Mouse (Mus musculus) kidney, postnatal 10 days (tissue): Measurements from ENCODE around the gene Mysm1.

Source experiments
- DNase-seq: peaks from one replicate; pipeline ENCODE4 v3.0.0; 2021; ENCODE audit warnings: mixed read lengths

The Mysm1 gene

GRCm38 (mm10) chr4:94941221-94941855 lies 37.6 kb downstream of the Mysm1 start:
- peak; percentile 66 for DNase-seq

DNA sequence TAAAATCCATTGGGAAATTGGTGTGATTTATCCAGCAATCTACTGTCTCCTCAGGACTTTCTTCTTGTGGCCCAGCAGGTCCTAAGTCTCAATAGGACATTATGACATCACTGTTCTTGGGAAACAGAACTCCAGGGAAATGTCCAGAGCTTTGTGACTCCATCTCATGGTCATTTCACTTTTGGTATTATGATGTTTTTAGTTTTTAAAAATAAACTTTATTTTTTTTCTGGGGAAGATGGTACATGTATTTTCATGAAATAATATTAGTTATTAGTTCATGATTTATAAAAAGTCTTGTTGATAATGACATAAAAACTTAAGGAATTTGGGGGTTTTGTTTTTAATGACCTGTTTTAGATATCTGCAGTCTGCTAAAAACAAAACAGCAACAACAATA lies 50.2 kb downstream of the Mysm1 start, which contains the start of gene Eqtn:
Gene Eqtn, minus strand, starts transcription at position 101 of the 400 bp plus-strand sequence.
- no peak for DNase-seq

GRCm38 (mm10) chr4:94901780-94902179 lies 77.1 kb downstream of the Mysm1 start:
- no peak for DNase-seq

- peak; percentile 30 for DNase-seq
These were observed 78.2 kb downstream of the Mysm1 start for GRCm38 (mm10) chr4:94900744-94901143.
